Mouse (Mus musculus) ES-Bruce4 (cell line): Measurements from ENCODE around the gene Dctn1.

ENCODE experiments used
- CTCF ChIP-seq: IDR thresholded peaks from one replicate; pipeline ENCODE4 v1.8.1; 2011; ENCODE audit warnings: low read depth, low read length
- EP300 ChIP-seq: IDR thresholded peaks from 2 replicates; pipeline ENCODE4 v1.6.1; 2011; ENCODE audit warnings: low read depth, low read length; ENCODE audit not compliant: insufficient read depth
- POLR2A ChIP-seq: IDR thresholded peaks from one replicate; pipeline ENCODE4 v1.8.1; 2011; ENCODE audit warnings: low read length; ENCODE audit not compliant: insufficient read depth

- TF ChIP-seq EP300 (no peak), POLR2A (no peak), CTCF (no peak)
Measured at GRCm38 (mm10) chr6:83124851-83125312, 40.8 kb upstream of the Dctn1 start.
